Mouse (Mus musculus) megakaryocyte, embryonic 14.5 days (primary cell): ENCODE data around the gene Heca.

Experiments used
- FLI1 ChIP-seq: IDR thresholded peaks from 2 replicates; pipeline ENCODE4 v1.6.1; 2012; ENCODE audit warnings: low read length, inconsistent platforms, mixed read lengths
- GATA1 ChIP-seq: IDR thresholded peaks from 3 replicates; pipeline ENCODE4 v1.6.1; 2012; ENCODE audit warnings: mixed read lengths, low read length, inconsistent platforms, borderline replicate concordance

DNA sequence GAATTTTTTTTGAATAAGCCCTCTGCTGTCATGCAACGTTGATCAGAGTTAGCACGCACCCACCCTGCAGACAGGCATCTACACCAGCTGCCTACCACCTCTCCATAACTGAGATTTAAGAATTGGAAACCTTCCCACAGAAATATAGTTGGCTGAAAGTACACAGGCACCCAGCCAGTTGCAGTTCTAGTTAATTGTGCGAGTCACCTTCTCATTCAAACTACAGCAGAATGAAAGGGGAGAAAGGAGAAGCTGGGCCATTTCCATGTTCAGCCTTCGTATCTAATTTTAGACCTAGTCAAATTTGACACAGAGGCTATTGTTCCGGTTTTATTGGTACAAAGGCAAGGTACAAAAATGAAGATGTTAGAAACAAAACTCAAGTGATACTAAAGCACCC lies 2.9 kb upstream of the Heca start:
- no peak for TF ChIP-seq GATA1
- TF ChIP-seq FLI1: no peak
